Mouse (Mus musculus) embryo, embryonic 11 days (tissue): ENCODE data around the gene Hist1h1d.
A peak's percentile ranks its signal among the peaks of the same experiment; 100 is the strongest.
"Not testable (repeated sequence)": the region's sequence is repeated elsewhere in the genome, so short reads cannot be mapped to it uniquely, and the experiment has no call there.

Experiments used
- DNase-seq: peaks from one replicate; pipeline ENCODE4 v3.0.0-alpha.2; 2015

The Hist1h1d gene

GRCm38 (mm10) chr13:23573898-23574524, 20.9 kb downstream of the Hist1h1d start, which contains the start of the genes Hist1h2bf and Hist1h2ad:
Gene Hist1h2bf, minus strand, starts transcription at chr13:23574196.
Gene Hist1h2ad, plus strand, starts transcription at chr13:23574381.
- peak; percentile 98 for DNase-seq

GRCm38 (mm10) chr13:23574546-23575170, 21.6 kb downstream of the Hist1h1d start:
- not testable (repeated sequence) for DNase-seq

GRCm38 (mm10) chr13:23575271-23575851, 22.3 kb downstream of the Hist1h1d start, which contains the start of gene Hist1h3d:
Gene Hist1h3d, plus strand, starts transcription at chr13:23575763.
- peak; percentile 89 for DNase-seq

- peak; percentile 39 for DNase-seq
Measured at GRCm38 (mm10) chr13:23575864-23576313, 22.8 kb downstream of the Hist1h1d start.

GRCm38 (mm10) chr13:23576351-23576881, 23.4 kb downstream of the Hist1h1d start:
- peak; percentile 58 for DNase-seq

- DNase-seq, result peak; percentile 42
Measured at GRCm38 (mm10) chr13:23576906-23577639, 24.0 kb downstream of the Hist1h1d start.

GRCm38 (mm10) chr13:23577835-23578234, 24.8 kb downstream of the Hist1h1d start:
- DNase-seq, result no peak

GRCm38 (mm10) chr13:23581408-23582218, 28.6 kb downstream of the Hist1h1d start, which contains the start of gene Hist1h4d:
Gene Hist1h4d, plus strand, starts transcription at chr13:23581598.
- DNase-seq, result peak; percentile 96

- DNase-seq, result peak; percentile 46
Measured at GRCm38 (mm10) chr13:23582219-23583056, 29.4 kb downstream of the Hist1h1d start.

GRCm38 (mm10) chr13:23583387-23584068, 30.5 kb downstream of the Hist1h1d start:
- no peak for DNase-seq

GRCm38 (mm10) chr13:23584331-23584730, 31.3 kb downstream of the Hist1h1d start:
- DNase-seq, result peak; percentile 47

- peak; percentile 87 for DNase-seq
Measured at GRCm38 (mm10) chr13:23585029-23585441, 32.0 kb downstream of the Hist1h1d start.

GRCm38 (mm10) chr13:23585442-23586098, 32.5 kb downstream of the Hist1h1d start:
- peak; percentile 92 for DNase-seq

GRCm38 (mm10) chr13:23586099-23586939, 33.3 kb downstream of the Hist1h1d start:
- DNase-seq, result peak; percentile 60

- peak; percentile 47 for DNase-seq
Measured at GRCm38 (mm10) chr13:23586940-23587225, 33.8 kb downstream of the Hist1h1d start.

GRCm38 (mm10) chr13:23591206-23591605, 38.1 kb downstream of the Hist1h1d start:
- DNase-seq, result no peak

GRCm38 (mm10) chr13:23591886-23592285, 38.8 kb downstream of the Hist1h1d start:
- not testable (repeated sequence) for DNase-seq

- no peak for DNase-seq
Measured at GRCm38 (mm10) chr13:23592614-23593013, 39.6 kb downstream of the Hist1h1d start.
